Mouse (Mus musculus): Measurements from ENCODE around the gene Vmn2r116.
"Not testable (repeated sequence)": the region's sequence is repeated elsewhere in the genome, so short reads cannot be mapped to it uniquely, and the experiment has no call there.

Gene Vmn2r116

DNA sequence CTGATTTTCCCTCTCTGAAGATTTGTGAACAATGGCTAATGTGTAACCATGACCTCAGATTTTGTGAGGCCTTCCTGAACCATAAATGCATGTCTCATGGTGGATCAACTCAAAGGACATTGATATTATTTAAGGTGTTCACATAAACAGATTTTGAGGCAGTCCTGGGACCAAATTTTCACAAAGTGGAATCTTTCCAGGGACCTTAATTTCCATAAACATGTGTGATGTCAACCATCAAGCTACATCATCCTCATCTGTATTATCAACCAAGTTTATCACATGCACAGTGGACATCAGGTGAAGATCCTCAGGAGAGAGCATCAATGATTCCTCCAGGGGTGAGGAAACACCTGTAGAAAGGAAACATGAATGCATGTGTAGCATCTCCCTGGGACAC, at the start of gene Vmn2r116:
Gene Vmn2r116, plus strand, starts transcription at position 301 of the 400 bp plus-strand sequence.
- not testable (repeated sequence) for DNase-seq (ENCODE audit: low read depth, low spot score)

DNA sequence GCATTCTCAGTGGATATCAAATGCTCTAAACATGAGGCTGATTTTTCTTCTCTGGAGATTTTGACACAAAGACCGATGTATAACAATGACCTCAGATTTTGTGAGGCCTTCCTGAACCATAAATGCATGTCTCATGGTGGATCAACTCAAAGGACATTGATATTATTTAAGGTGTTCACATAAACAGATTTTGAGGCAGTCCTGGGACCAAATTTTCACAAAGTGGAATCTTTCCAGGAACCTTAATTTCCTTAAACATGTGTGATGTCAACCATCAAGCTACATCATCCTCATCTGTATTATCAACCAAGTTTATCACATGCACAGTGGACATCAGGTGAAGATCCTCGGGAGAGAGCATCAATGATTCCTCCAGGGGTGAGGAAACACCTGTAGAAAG, 41.0 kb upstream of the Vmn2r116 start, which contains the start of gene Vmn2r115:
Gene Vmn2r115, plus strand, starts transcription at position 301 of the 400 bp plus-strand sequence.
- DNase-seq (ENCODE audit: low read depth, low spot score), result not testable (repeated sequence)

DNA sequence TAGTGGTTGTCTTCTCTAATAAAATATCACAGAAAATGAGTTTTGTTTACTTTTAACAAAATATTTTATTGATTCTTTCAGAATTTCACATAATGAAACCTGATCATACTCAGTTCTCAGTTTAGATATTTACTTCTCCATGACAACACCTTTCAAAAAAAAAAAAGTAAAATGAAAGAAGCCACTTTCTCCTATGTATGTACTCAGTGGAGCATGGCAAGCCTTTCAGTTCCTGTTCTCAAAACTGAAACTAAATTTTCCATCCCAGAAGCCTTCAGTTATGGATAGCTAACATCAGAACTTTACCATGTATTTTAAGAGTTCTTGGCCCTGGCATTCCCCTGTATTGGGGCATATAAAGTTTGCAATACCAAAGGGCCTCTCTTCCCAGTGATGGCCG, 32.8 kb upstream of the Vmn2r116 start:
- no peak for DNase-seq (ENCODE audit: low read depth, low spot score)

DNA sequence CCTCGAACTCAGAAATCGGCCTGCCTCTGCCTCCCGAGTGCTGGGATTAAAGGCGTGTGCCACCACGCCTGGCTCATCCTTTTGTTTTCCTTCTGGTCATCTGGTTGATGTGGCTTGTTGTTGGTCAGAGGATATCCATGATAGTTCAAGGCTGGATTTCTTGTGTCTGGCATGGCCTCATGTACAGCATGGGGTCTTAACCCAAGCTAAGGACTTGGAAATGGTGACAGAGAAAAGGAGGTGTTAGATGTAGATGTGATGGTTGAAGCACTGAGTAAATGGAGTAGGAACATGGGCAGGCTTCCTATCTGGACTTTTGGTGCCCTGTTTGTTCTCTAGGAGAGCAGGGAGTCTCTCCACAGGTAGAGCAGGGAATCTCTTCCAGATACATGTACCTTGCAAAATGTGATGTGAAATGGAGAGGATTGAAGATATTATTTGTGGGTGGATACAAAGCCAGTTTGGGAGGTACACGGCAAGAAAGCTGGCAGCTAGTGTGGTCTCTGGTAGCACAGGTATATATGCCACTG, 48.8 kb downstream of the Vmn2r116 start:
- DNase-seq (ENCODE audit: low read depth, low spot score), result peak; percentile 2
